Mouse (Mus musculus): Measurements from ENCODE around the gene Srebf2. TPM values are rescaled to one million over a fixed set of nuclear protein-coding genes. Genes with fewer than 3 reads are reported as not detected.

The Srebf2 gene
- polyA plus RNA-seq, 1 experiment from 2014 or later, result 84.6 TPM

DNA sequence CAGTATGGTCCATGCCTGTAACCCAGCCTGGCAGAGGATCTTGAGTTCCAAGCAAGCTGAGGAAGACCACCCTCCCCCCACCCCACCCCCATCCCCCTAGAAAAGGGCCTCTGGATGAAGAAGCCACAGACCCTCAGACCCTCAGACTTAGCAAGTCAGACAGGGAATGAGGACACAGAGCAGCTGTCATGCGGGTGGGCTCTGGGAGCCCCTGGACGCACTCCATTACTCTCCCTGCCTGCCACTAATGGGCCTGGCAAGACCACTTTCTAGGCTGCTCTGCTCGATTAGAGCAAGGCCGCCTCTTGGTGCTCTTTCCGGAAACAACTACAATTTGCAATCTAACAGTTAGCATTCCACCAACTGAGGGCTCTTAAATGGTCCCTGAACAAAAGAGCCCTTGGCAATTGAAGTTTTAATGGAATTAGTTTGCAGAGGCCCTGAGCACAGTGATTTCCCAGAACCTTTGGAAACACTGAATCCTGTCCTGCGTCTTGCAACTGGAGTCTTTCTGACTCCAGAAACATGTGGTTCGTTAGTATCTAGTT, 30.8 kb downstream of the Srebf2 start:
- TF ChIP-seq CTCF (IDR thresholded peaks at IDR 0.05), result no peak
- DNase-seq (ENCODE audit: low read depth, low spot score), result no peak
- in situ Hi-C loops (cut with MboI; ENCODE audit: low pct_unique_long_range_greater_than_20kb), result no loop called here
- ChIA-PET CTCF (no interaction called here), POLR2A (no interaction called here)
- H3K27me3 ChIP-seq, result no peaks in the 10 kb centered on the region
- no peak for ATAC-seq

- ATAC-seq (peak; percentile 75), DNase-seq (ENCODE audit: low read depth, low spot score) (peak; percentile 67)
- TF ChIP-seq CTCF (IDR thresholded peaks at IDR 0.05), result no peak
- in situ Hi-C loops (cut with MboI; ENCODE audit: low pct_unique_long_range_greater_than_20kb), result no loop called here
- ChIA-PET CTCF (interaction anchor here (0.8 to 2.1 kb wide), 5 partner anchors 8 to 56 kb away, joined by 3 to 9 read pairs (median 3); no protein-coding TSS in a partner anchor), POLR2A (interaction anchor here (1.5 kb wide), 1 partner anchor 15 kb away, joined by 4 read pairs; no protein-coding TSS in a partner anchor)
- no peaks in the 10 kb centered on the region for H3K27me3 ChIP-seq
Measured at GRCm38 (mm10) chr15:82181131-82181530, 34.1 kb downstream of the Srebf2 start.

- CTCF ChIA-PET, result interaction anchor here (1.2 kb wide), 1 partner anchor 13 kb away, joined by 5 read pairs; no protein-coding TSS in a partner anchor
- ATAC-seq, result no peak
- TF ChIP-seq CTCF (IDR thresholded peaks at IDR 0.05), result no peak
- POLR2A ChIA-PET, result interaction anchor here (0.6 to 0.9 kb wide), 2 partner anchors 36 to 116 kb away, joined by 3 to 4 read pairs; partner anchors contain the start of gene Srebf2
- in situ Hi-C loops (cut with MboI; ENCODE audit: low pct_unique_long_range_greater_than_20kb), result no loop called here
- DNase-seq (ENCODE audit: low read depth, low spot score), result no peak
- H3K27me3 ChIP-seq, result no peaks in the 10 kb centered on the region
Measured at GRCm38 (mm10) chr15:82182311-82182710, 35.3 kb downstream of the Srebf2 start.

DNA sequence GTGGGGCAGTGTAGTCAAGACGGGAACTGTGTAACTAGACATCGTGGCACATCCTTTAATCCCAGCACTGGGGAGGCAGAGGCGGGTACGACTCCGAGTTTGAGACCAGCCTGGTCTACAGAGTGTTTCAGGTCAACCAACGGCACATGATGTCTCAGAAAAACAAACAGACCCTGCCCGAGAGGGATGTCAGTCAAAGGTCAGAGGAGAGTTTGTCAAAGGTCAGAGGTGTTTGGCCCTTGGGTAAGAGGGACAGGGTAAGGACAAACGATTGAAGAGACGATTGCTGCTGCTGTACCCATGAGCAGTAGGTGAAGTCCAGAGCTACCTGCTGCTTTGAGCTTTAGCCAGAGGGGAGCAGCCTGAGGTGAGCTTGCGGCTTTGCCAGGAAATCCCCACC, 36.6 kb downstream of the Srebf2 start:
- CTCF ChIA-PET, result interaction anchor here (1.6 to 1.7 kb wide), 2 partner anchors 14 to 123 kb away, joined by 4 read pairs; no protein-coding TSS in a partner anchor
- DNase-seq (ENCODE audit: low read depth, low spot score) (no peak), ATAC-seq (no peak)
- POLR2A ChIA-PET, result interaction anchor here (1.3 kb wide), 1 partner anchor 36 kb away, joined by 3 read pairs; the partner anchor contains the start of gene Srebf2
- in situ Hi-C loops (cut with MboI; ENCODE audit: low pct_unique_long_range_greater_than_20kb), result no loop called here
- TF ChIP-seq CTCF (IDR thresholded peaks at IDR 0.05), result no peak
- no peaks in the 10 kb centered on the region for H3K27me3 ChIP-seq

DNA sequence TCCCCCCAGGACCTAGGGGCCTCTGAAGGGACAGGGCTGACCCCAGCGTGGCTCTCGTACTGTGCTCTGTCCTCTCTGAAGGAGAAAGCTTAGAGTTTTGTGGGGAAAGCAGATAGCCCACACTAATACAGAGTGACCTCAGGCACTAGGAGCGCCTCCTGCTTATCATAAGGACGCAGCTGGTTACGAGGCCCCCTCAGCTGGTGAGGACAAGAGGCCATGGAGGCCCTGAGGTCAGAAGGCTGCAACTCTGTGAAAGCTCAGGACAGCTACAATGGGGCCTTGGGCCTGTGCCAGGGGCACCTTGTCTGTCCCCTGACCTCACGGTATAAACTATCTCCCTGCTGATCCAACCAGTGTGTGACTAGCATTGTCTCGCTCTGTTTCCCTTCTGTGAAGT, 37.2 kb downstream of the Srebf2 start:
- TF ChIP-seq CTCF (IDR thresholded peaks at IDR 0.05), result no peak
- in situ Hi-C loops (cut with MboI; ENCODE audit: low pct_unique_long_range_greater_than_20kb), result no loop called here
- POLR2A ChIA-PET, result interaction anchor here (1.3 kb wide), 1 partner anchor 37 kb away, joined by 3 read pairs; the partner anchor contains the start of gene Srebf2
- CTCF ChIA-PET, result interaction anchor here (1.6 to 1.7 kb wide), 2 partner anchors 14 to 123 kb away, joined by 4 read pairs; no protein-coding TSS in a partner anchor
- ATAC-seq (peak; percentile 25), DNase-seq (ENCODE audit: low read depth, low spot score) (no peak)
- no peaks in the 10 kb centered on the region for H3K27me3 ChIP-seq

GRCm38 (mm10) chr15:82184656-82185055, 37.7 kb downstream of the Srebf2 start:
- H3K27me3 ChIP-seq, result no peaks in the 10 kb centered on the region
- POLR2A ChIA-PET, result interaction anchor here (1.3 kb wide), 1 partner anchor 37 kb away, joined by 3 read pairs; the partner anchor contains the start of gene Srebf2
- CTCF ChIA-PET, result interaction anchor here (1.6 to 1.7 kb wide), 2 partner anchors 15 to 124 kb away, joined by 4 read pairs; no protein-coding TSS in a partner anchor
- TF ChIP-seq CTCF (IDR thresholded peaks at IDR 0.05), result no peak
- ATAC-seq, result peak; percentile 2
- in situ Hi-C loops (cut with MboI; ENCODE audit: low pct_unique_long_range_greater_than_20kb), result no loop called here
- no peak for DNase-seq (ENCODE audit: low read depth, low spot score)

DNA sequence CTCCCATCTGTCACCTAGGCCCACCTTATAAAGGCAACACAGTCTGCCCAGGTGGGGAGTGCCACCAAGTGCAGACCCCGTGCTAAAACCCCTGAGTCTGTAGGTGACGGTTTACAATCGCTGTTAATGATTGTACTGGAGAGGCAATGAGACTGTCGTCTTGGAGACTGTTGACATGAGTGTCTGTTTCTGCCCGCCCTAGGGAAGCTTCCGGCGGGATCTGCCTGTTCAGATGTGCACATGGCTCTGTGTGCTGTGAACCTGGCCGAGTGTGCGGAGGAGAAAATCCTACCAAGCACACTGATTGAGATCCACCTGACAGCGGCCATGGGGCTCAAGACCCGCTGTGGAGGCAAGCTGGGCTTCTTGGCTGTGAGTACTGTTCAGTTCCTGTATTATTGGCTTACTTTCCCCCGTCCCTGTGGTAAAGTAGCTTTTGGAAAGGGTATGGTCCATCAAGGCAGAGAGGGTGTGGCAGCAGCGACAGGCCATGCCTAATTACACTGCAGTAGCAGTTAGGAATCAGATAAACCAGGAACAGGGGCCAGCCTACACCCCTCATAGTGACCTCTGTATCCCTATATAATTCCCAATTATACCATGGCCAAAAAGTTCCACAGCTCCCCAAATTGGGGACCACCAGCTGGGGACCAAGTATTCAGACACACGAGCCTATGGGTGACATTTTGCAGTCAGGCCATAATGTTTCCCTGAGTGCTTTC, 38.2 kb downstream of the Srebf2 start:
- ATAC-seq (no peak), DNase-seq (ENCODE audit: low read depth, low spot score) (no peak)
- in situ Hi-C loops (cut with MboI; ENCODE audit: low pct_unique_long_range_greater_than_20kb), result no loop called here

DNA sequence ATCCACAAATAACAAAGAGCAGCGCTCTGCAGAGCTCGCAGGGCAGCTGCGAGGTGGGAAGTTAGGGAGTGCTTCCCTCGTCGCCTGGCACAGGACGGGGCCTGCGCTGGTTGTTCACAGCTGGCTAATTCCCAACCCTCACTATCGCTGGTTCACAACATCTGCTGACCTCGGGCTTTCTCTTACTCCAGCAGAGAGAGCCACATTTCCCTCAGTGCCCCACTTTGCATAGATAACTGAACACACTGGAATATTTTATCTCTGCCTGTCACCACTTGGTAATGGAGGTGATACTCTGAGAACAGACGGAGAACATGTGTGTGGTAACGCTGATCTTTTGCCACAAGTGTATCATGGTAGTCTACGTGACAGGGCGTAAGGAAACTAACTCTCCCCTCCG, 39.1 kb downstream of the Srebf2 start:
- DNase-seq (ENCODE audit: low read depth, low spot score), result no peak
- ChIA-PET CTCF (interaction anchor here (1.4 to 1.6 kb wide), 2 partner anchors 9 to 20 kb away, joined by 3 read pairs; no protein-coding TSS in a partner anchor), POLR2A (no interaction called here)
- TF ChIP-seq CTCF (IDR thresholded peaks at IDR 0.05), result no peak
- no peaks in the 10 kb centered on the region for H3K27me3 ChIP-seq
- in situ Hi-C loops (cut with MboI; ENCODE audit: low pct_unique_long_range_greater_than_20kb), result no loop called here
- ATAC-seq, result no peak

More for the DNA sequence above, 38.2 kb downstream of the Srebf2 start:
- no peaks in the 10 kb centered on the region for H3K27me3 ChIP-seq
- POLR2A ChIA-PET, result no interaction called here
- CTCF ChIA-PET, result interaction anchor here (1.4 to 1.7 kb wide), 3 partner anchors 10 to 124 kb away, joined by 3 to 4 read pairs (median 4); no protein-coding TSS in a partner anchor
- TF ChIP-seq CTCF (IDR thresholded peaks at IDR 0.05), result no peak

DNA sequence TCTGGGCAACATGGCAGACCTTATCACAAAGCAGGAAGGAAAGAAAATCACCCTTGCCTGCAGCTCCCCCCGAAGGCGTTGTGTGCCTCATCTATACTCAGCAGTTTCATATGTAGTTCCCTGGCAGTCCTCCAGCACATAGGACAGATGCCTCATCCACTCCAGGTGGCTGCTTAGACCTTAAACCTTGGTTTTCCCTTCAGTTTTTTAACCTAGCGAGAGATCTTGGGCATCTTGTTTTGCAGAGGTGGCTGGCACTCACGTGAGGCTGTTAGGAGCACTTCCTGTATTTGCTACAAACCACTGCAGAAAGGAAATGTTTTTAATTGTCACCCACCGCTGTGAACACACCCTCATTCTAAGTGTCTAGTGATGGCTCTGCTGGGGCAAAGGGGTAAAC, 40.0 kb downstream of the Srebf2 start:
- no peaks in the 10 kb centered on the region for H3K27me3 ChIP-seq
- no peak for TF ChIP-seq CTCF (IDR thresholded peaks at IDR 0.05)
- DNase-seq (ENCODE audit: low read depth, low spot score) (no peak), ATAC-seq (no peak)
- in situ Hi-C loops (cut with MboI; ENCODE audit: low pct_unique_long_range_greater_than_20kb), result no loop called here
- ChIA-PET POLR2A (no interaction called here), CTCF (interaction anchor here (1.4 to 1.6 kb wide), 2 partner anchors 8 to 21 kb away, joined by 3 read pairs; no protein-coding TSS in a partner anchor)

DNA sequence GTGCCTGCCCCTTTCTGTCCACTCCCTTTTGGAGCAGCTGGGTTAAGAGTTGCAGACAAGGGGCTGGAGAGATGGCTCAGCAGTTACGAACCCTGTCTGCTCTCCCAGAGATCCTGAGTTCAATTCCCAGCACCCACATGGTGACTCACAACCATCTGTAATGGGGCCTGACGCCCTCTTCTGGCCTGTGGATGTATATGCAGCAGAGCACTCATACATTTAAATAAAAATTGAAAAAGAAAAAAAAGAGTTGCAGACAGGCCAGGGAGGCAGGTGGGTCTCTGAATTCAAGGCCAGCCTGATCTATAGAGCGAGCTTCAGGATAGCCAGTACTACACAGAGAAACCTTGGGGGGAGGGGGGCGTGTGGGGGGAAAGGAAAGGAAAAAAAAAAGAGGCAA, 40.4 kb downstream of the Srebf2 start:
- ChIA-PET POLR2A (no interaction called here), CTCF (interaction anchor here (1.6 kb wide), 1 partner anchor 22 kb away, joined by 3 read pairs; no protein-coding TSS in a partner anchor)
- in situ Hi-C loops (cut with MboI; ENCODE audit: low pct_unique_long_range_greater_than_20kb), result no loop called here
- H3K27me3 ChIP-seq, result no peaks in the 10 kb centered on the region
- no peak for TF ChIP-seq CTCF (IDR thresholded peaks at IDR 0.05)
- ATAC-seq (no peak), DNase-seq (ENCODE audit: low read depth, low spot score) (no peak)
